Mouse (Mus musculus) heart, postnatal 25 days (tissue): ENCODE data around the gene Lactb. TPM values are rescaled to one million over a fixed set of nuclear protein-coding genes. Genes with fewer than 3 reads are reported as not detected.

ENCODE experiments used
- DNase-seq: peaks from one replicate; pipeline ENCODE4 v3.0.0; 2022; ENCODE audit warnings: low spot score
- intact Hi-C: fragments of 180-260 bp; cut with DNase I; formaldehyde crosslinking; loops from one replicate; pipeline ENCODE4 v1.15.1; 2025
- total RNA-seq, 2 experiments: library from RNA; stranded (reverse); gene quantifications; 2 replicates each; pipeline ENCODE4 v1.2.3; 2021

The Lactb gene
- total RNA-seq, 2 experiments from 2014 or later: 21.2 to 22.5 TPM

DNA sequence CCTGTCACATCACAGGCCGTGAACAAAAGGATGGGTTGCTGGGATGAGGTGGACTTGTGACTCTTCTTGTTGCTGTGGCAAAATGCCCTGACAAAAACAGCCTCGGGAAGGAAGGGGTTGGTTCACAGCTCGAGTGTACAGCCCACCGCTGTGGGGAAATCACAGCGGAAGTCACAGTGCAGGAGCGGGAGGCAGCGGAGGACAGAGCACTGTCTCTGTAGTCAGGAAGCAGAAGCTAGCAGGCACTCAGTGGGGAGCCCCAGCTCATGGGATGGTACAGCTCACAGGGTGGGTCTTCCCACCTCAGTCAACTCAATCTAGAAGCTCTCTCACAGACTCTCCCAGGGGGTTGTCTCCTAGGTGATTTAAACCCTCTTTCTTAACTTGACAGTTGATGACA lies 10.1 kb upstream of the Lactb start:
- intact Hi-C loops: no loop called here
- no peak for DNase-seq

DNA sequence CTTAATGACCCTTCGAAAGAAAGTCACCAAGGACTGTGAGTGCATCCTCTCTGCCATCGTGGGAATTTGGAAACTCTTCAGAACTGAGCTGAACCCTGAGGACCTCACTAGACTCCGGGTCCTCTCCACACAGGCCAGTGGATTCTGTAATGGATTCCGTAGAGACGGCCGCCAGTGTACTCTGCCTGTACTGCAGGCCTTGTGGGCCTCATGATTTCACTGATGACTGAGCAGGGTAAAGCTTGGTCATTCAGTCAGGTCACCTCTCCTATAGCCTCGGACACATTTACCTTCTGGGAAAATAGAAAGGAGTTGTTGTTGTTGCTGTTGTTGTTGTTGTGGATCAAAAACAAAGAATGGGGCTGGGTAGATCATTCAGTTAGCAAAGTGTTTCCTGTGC lies 6.8 kb upstream of the Lactb start:
- intact Hi-C loops: no loop called here
- DNase-seq: no peak

DNA sequence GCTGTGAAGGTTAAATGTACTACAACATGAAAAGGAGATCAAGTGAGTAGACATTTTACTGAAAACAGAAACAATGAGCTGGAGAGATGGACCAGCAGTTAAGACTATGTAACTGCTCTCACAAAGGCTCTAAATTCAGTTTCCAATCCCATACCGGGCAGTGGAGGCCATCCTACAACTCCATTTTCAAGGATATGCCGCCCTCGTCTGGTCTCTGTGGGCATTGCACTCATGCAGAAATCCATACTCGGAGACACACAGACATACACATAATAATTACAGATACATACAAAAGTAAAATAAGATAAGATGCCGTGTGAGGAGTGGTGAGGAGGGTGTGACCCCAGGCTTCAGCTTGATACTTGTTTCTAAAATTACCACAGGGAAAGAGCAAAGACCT lies 5.2 kb upstream of the Lactb start:
- no peak for DNase-seq
- intact Hi-C loops: no loop called here

DNA sequence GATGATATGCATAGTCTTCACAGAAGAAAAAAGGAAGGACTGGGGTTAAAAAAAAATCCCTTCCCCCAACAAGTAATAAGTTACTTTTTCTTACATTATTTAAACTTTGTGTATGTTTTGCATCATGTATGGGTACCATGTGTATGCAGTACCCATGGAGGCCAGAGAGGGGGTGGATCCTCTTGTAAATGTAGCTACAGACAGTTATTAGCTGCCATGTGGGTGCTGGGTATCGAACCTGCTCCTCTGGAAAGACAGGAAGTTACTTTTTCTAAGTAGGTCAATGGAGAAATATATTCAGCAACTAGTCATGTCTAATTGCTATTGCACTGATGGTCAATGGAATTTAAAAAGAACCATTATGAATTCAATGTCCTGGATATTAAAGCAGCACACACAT lies 3.2 kb upstream of the Lactb start:
- DNase-seq: no peak
- intact Hi-C loops: no loop called here

DNA sequence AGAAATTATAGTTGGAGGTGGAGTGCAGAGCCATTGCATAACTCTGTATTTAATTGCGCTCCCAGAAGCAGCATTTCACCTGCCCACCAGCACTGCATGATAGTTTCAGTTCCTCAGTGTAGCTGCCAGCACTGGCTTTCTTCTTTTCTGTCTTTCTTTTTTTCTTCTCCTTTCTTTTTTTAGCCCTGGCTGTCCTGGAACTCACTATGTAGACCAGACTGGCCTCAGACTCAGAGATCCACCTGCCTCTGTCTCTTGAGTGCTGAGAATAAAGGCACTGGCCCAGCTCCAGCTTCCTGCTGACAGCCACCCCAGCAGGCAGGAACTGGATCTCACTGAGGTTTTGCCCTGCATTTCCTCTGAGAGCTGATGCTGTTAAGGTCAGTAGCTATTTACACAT lies 2.7 kb upstream of the Lactb start:
- intact Hi-C loops: no loop called here
- DNase-seq: no peak

DNA sequence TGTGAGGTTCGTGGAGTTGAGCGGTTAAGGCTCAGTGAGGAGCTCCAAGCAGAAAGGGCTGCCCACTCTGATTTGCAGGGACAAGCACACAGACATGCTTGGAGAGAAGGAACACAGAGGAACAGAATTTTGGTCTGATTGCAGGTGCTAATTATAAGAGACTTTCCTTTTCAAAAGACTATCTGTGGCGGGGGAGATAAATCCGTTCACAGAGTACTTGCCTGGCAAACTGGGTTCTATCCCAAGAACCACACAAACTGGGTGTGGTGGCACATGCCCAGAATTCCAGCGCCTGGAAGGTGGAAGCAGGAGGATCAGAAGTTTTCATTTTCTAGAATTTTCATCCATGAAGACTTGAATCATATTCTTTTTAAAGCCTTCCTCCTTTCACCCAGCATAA lies 1.8 kb upstream of the Lactb start:
- no peak for DNase-seq
- intact Hi-C loops: no loop called here

DNA sequence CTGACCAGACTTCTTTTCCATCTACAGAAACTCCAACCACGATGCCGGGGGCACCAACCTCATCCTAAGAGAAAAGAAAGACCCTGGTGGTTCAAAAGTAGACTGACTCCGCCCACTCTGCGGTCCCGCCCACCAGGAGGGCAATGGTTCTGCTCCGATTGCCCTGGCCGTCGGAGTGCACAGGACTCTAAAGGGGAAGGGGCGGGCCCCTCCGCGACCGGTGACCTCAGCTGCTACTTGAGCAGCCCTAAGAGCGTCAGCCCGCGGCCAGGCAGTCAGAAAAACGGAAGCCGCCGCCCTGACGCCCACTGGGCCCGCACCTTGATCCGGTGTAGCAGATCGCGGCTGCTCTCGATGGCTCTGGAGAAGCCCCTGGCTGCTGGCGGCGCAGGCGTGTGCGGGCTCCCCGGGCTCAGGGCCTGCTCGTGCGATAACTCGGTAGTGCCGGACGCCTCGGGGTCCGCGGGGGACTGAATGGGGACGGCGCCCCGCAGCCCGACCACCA lies 511 bp downstream of the Lactb start:
- DNase-seq: peak; percentile 58
- intact Hi-C loops: loop anchor here (1.0 kb wide), 1 partner anchor 28 kb away; the partner anchor contains the start of gene Rps27l

DNA sequence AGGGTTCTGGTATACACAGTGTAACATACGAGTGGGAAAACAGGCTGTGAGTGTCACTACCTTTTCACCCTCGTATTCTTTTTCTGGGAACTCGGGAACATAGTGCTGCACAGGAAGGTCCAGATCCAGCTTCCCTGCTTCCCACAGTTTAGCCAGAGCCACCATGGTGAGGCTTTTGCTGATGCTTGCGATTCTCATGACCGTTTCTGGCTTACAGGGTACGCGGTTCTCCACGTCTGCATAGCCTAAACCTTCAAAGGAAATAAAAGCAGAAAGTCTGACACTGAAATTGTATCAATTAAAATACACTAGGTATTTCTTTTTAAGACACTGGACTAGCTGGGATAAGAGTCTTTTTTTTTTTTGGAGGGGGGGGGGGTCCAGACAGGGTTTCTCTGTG lies 4.2 kb downstream of the Lactb start:
- intact Hi-C loops: no loop called here
- no peak for DNase-seq

DNA sequence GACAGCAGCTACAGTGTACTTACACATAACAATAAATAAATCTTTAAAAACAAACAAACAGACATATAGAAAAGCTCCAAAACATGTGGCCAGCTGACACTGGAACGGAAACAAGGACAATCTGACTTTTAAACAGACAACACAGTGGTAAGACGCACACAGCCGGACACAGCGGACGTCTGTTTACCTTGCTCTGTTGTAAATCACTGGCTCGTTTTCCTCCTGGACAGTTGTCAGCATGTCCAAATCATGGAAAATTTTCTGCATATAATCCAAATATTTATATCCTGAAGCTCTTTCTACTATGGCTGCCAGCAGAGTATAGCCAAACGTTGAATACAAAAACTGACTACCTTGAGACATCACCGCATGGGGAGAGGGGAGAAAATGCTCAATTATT lies 7.8 kb downstream of the Lactb start:
- no peak for DNase-seq
- intact Hi-C loops: no loop called here

DNA sequence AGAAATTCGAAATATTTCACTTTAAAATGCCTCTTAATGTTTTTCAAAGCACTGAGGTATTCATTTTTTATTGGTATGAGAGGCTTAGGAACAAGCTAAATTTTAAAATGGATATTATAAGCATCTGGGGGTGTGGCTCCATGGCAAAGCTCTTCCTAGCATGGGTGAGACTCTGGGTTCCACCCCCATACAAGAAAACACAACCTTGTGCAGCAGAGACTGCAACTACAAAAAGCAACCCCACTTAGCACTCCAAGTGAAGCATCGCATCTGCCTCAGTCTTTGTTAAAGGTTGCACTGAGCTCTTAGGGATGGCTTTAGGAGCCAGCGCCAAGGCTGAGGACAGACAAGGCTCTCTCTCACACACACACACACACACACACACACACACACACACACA lies 13.8 kb downstream of the Lactb start:
- no peak for DNase-seq
- intact Hi-C loops: no loop called here

DNA sequence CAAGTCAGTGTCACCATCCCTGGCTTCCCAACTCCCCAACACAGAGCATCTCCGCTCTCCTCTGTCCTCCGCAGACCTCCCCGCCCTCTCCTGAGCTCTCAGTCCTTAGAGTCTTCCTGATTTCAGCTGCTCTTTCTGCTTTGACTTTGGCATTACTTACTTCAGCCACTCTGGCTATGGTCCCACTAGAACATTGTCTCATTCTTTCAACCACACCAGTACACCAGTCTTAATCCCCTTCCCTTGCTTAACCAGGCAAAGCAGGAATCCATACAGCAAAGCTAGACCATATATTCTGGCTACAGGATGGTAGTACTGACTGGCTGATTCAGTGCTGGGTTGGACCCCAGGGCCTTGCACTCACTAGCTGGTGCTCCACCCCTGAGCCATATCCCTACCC lies 17.8 kb downstream of the Lactb start:
- intact Hi-C loops: no loop called here
- DNase-seq: no peak

DNA sequence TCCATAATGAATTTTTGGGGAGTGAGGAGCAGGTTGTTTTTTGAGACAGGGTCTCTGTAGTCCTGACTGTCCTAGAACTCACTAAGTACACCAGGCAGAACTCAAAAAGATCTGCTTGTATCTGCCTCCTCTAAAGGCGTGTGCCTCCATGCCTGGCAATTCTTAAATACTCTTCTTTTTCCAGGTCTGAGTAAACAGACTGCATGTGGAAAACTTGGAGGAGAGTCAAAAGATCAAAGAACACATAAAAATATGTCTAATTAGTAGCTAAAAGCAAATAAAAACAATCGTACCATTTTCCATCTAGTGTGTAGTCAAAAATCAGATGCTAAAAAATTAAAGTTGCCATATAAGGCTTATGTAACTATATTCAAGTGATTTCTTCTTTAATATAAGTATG lies 22.4 kb downstream of the Lactb start:
- no peak for DNase-seq
- intact Hi-C loops: no loop called here

DNA sequence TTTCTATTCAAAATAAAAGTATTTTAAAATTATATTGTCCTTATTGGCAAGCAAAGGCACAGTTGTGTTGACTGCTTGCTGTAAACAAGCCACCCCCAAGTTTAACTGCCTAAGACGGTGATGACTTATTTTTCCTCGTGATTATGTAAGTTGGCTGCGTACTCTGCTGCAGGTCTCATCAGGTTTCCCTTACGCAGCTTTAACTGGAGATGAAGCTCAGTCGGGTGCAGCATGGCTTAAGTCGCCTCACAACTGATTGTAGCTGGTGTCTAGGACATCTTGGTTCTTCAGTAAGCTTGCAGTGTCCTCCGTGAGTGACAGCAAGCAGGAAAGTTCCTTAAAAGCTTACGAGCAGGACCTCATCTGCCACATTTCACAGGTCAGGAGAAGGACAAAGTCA lies 23.0 kb downstream of the Lactb start:
- intact Hi-C loops: no loop called here
- DNase-seq: no peak

DNA sequence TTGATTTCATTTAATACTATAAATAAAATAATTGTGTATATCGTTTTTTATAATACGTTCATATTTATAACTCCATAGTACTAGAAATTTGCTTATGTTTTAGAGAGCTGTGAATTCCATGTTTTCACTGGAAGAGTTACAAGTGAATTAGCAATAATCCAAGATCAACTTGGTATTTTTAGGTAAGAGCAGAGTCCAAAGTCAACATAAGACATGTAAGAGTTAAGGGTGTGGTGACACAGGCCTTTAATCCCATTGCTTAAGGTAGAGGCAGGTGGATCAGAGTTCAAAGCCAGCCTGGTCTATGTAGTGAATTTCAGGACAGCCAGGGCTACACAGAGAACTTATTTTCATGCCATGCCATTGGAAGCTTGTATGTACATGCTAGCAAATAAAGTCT lies 26.7 kb downstream of the Lactb start:
- no peak for DNase-seq
- intact Hi-C loops: no loop called here

DNA sequence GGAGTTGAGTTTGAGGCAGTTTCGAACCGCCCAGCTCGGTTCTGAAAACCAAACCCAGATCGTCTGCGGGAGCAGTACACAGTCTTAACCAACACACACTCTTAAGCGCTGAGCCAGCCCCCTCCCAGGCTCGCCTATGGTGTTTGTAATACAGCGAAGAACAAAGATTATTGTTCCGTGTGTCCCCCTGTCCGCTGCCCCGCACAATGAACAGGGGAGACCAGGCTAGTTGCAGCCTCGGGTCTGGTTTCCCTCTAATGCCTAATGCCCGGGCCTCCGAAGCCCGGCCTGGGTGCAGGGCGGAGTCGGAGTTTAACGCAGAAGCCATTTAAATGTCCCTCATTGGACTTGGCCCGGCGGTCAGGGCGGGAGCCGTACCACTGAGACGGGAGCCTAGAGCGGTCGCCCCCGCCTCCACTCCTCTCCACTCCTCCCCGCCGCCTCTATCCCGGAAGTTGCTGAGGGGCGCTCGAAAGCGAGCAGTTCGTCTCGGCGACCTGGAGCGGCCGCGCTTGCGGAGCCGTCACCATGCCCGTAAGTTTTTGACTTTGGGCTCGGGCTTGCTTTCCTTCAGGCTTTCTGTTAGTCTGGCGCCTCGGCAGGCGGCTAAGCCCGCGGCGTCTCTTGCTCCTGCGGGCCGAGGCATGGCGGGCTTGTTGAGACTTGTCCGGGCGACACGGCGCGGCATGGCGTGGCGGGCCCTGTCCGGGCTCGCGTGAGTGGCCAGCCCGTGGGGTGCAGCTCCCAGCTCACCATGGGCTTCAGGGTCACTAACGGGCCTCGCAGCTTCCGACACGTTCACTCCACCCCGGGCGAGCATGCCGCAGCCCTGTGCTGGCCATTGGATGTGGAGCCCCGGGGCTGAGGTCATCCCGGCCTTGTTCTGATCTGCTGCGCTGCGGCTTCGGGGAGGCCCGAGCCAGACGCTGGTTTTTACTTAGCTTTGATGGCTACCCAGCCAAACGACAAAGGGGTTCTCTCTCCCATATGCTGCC lies 29.3 kb downstream of the Lactb start, which contains the start of gene Rps27l:
Gene Rps27l, plus strand, starts transcription at position 440 of the 995 bp plus-strand sequence.
- intact Hi-C loops: loop anchor here (1.0 kb wide), 1 partner anchor 29 kb away; the partner anchor contains the start of gene Lactb

DNA sequence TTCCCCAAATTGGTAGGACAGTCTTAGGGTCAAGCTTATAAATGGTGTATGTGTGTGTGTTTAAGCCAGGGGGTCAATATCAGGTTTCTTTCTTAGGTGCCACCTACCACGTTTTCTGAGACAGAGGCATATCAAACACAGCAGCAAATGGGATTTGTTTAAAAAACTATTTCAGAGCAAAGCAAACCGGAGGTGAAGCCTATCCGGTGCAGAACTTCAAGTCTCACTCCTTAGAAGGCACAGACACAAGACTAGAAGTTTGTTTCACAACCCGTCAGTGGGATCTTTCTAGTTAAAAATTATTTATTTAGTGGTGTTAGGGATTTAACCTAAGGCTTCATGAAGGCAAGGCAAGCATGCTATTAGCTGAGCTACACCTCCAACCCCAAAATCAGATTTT lies 30.1 kb downstream of the Lactb start:
- intact Hi-C loops: no loop called here
- DNase-seq: no peak

More for the DNA sequence above, 29.3 kb downstream of the Lactb start, which contains the start of gene Rps27l:
- peak; percentile 89 for DNase-seq

DNA sequence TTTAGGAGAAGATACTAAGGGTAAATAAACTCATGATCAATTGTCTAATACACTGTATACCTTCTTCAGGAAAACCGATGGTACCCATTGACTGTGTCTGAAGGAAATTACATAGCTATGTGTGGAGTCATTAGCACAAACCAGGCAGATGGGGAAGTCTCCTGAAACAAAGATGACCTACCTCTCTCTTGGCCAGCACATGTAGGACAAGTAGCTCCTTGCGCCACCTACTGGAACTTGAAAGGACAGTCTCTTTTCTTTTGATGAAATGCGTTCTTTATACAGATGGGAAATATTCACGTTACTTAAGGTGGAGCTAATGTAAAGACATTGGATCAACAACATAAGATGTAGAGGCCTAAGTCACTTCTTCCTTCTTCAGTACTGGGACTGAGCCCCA lies 36.4 kb downstream of the Lactb start:
- intact Hi-C loops: loop anchor here (5.0 kb wide), 3 partner anchors 107 to 292 kb away; partner anchors contain the start of gene Aph1c
- no peak for DNase-seq

DNA sequence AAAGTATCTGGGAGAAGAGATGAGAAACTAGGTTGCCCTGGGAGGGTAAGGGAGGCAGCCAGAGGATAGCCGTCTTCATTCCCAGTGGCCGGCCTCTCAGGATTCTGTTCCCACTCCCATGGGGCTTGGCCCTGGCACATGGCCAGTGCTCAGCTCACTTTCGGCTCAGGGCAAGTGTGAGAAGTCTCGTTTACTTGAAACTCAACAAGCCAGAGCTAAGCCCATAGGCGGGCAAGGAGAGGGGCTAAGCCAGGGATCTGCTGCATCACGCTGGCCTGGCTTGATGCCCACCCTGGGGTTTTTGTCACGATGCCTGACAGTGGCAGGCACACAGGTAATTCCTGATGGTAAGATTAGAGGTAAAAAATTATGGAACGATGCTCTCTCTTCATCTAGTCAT lies 37.8 kb downstream of the Lactb start:
- DNase-seq: no peak

DNA sequence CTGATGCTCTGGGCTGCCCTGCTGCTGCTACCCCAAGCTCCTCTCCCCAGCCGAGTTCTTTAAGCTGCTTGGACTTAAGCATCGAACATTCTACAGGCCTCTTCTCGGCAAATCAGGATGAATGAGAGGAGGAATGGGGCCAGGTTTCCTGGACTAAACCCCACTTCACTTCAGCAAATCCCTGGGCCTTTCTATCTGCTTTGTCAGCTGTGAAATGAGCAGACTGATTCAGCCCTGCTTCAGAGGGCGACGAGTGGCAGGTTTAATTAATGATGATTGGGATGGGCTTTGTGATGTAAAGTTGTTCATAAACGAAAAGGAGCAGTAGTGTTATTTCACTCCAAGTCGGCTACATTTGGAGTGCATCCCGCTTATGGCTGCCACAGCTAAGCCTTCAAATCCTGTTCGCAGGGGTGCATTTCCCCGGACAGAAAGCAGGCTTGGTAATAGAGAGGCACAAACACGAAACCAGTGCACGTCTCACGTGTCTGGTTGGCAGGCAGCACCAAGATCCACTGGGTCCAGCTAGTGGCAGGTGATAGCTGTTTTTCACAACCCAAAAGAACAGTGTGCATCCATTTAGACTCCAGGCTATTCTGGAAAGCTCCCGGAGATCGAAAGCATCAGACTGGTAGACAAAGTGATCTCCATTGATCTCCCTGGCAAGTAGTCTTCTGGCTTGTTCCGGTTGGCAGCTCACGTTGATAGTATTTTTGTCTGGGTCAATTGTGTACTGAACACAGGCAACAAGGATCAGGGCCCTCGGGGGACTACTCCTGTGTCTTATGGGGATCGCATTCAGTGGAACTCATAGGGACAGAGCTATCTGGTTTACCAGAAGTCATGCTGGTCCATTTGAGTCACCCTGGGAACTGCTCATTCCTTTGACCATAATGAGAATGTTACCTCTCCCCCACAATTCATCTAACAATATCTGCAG lies 41.1 kb downstream of the Lactb start:
- intact Hi-C loops: no loop called here
- no peak for DNase-seq

More for the DNA sequence above, 37.8 kb downstream of the Lactb start:
- intact Hi-C loops: loop anchor here (5.0 kb wide), 3 partner anchors 105 to 290 kb away; partner anchors contain the start of gene Aph1c

DNA sequence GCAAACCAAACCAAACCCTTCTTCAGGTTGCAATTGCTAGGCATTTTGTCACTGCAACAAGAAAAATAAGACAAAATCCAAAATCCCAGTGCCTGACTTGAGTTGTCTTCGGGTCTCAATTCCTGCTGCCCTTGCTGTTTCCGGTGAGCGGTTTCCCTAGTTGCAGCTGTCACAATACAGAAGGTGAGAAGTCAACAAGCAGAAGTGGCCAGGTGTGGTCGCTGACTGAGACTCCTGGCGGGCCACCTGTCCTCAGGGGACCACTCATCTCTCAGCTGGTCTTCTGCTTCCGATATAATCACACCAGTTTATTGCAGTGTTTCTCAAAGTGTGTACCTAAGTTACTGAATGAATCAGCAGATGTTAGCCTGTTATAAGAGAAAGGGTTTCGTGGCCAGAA lies 44.9 kb downstream of the Lactb start:
- intact Hi-C loops: no loop called here
- no peak for DNase-seq
